Mouse (Mus musculus): ENCODE data around the gene Lactbl1.
A peak's percentile ranks its signal among the peaks of the same experiment; 100 is the strongest.

Lactbl1 gene

DNA sequence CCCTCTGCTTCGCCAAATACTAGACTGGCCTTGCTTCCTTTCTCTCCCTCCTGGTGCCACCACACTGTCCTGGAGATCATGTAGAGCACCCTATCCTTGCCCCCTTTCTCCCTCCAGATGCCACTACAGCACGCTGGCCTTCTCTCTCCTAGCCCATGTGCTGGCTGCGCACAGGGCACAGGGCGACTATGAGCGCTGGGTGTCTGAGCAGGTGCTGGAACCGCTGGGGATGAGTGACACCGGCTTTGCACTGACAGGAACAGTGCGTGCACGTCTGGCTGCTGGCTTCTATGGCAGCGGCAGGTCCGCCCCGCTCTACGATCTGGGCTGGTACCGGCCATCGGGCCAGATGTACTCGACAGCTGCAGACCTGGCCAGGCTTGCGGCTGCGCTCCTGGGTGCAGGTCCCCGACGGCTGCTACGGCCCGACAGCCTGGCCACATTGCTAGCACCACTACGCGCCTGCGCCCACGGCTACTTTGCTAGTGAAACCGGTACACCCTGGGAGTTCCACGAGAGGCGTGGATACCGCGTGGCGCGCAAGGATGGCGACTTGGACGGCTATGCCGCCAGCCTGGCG is 14.7 kb downstream of the Lactbl1 start:
- no peak for DNase-seq (ENCODE audit: low spot score)

DNA sequence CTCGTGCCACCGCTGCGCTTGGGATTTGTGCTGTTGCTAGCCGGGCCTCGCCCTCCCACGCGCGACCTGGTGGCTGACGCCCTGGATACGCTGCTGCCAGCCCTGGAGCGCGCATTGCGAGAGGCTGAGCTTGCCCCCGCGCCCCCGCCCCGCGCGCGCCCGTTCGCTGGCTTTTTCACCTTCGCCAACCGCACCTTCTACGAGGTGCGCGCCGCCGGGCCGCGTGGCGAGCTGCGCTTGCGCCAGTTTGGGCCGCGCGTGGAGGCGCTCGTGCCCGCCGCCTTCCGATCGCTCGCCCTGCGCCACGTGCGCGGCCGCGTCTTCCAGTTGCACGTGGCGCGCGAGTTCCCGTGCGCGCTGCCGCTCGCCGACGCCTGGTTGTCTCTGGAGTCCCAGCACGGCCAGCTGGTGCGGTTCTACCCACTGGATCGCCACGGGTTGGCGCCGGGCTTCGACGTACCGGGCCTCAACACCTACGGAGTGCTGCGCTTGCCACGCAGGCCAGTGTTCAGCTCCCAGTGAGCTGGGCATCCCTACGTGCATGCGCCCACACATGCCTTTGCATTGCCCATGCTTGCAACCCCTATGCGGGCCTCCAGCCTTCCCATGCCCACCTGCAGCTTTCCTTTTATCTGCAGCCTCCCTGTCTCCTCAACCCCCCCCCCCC is 15.3 kb downstream of the Lactbl1 start:
- DNase-seq (ENCODE audit: low spot score) = peak; percentile 64

DNA sequence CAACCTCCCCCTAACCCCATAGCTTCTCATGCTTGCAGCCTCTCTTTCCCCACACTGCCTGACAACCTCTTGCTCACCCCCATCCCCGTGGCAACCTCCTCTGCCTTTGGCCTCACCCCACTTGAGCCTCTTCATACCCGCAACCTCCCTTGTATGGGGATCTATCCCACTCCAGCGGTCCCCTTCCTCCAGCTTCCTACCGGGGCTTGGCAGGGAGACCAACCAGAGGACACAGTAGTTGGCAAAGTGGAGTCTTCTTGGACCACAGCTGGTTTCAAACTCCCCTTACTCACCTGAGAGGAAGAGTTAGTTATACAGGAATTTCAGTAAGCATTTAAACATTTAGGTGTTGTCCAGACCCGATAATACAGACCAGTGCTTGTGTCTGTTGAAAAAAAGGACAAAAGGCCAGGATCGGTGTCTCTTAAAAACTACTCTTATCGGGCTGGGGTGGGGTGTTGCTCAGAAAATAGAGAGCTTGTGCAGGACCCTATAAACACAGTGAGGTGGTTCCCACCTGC is 15.9 kb downstream of the Lactbl1 start:
- DNase-seq (ENCODE audit: low spot score) = no peak

DNA sequence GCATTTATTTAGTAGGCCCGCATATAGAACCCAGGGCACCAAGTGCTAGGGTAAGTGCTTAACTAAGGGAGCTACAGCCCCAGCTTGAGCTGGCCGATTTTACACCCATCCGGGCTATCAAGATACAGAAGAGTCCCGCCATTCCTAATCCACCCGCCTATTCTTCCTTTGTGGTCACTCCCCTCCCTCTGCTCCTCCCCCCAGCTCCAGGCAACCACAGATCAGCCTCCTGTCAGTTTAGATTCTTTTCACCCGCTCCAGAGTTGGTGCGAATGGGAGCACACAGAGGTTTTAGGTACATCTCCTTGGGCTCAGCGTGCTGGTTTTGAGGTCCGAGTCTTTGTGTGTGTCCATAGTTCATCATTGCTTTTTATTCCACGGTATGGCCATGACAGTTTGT is 16.5 kb downstream of the Lactbl1 start:
- DNase-seq (ENCODE audit: low spot score) = peak; percentile 77

DNA sequence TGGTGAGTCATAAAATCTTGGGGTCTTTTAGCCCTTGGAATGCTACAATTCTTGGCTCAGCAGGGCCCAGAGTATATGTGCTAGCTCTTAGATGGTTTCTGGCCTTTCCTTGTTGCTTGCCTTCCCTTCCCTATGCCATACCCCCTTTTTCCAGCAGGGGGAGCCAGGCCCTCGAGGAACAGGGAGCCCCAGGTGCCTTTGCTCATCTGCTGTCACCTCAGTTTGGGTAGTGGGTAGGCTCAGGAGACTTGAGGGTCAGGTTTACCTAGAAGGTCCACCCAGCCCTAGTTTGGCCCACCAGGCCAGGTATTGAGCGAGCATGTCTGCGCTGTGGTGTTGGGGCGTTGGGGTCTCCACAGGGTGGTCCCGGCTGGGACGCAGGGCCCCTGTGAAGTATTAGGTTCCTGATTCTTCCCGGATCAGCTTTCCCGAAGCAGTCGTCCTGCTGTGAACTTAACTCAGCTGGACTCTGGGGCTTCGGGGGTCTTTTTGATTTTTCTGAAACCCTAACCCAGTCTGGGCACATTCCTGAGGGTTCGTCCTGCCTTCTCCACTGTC is 26.6 kb downstream of the Lactbl1 start:
- peak; percentile 84 for DNase-seq (ENCODE audit: low spot score)

GRCm38 (mm10) chr4:136649480-136650196 is 27.2 kb downstream of the Lactbl1 start:
- DNase-seq (ENCODE audit: low spot score) = no peak

GRCm38 (mm10) chr4:136650261-136650660 is 27.8 kb downstream of the Lactbl1 start:
- no peak for DNase-seq (ENCODE audit: low spot score)

- peak; percentile 74 for DNase-seq (ENCODE audit: low spot score)
Measured at GRCm38 (mm10) chr4:136651357-136651811, 29.0 kb downstream of the Lactbl1 start.

GRCm38 (mm10) chr4:136651882-136652527 is 29.6 kb downstream of the Lactbl1 start:
- no peak for DNase-seq (ENCODE audit: low spot score)

DNA sequence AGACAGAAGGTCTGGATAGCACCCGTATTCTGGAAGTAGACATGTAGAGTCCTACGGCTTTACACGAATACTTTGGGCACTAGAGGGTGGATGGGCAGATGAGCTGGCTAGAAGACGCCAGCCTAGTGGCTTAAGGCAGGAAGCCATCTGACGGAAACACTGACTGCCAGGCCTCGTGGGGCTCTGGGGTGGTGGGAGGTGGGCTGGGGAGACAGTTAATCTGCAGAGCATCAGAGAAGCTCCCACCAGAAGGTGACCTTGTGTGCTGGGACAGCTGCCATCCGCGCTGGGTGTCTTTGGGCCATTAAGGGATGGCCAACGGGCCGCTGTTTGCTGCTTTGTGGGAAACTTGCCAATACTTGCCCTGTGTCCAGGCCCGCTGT is 30.1 kb downstream of the Lactbl1 start:
- no peak for DNase-seq (ENCODE audit: low spot score)

GRCm38 (mm10) chr4:136653019-136653418 is 30.6 kb downstream of the Lactbl1 start:
- no peak for DNase-seq (ENCODE audit: low spot score)

- no peak for DNase-seq (ENCODE audit: low spot score)
Measured at GRCm38 (mm10) chr4:136653692-136654234, 31.3 kb downstream of the Lactbl1 start.

DNA sequence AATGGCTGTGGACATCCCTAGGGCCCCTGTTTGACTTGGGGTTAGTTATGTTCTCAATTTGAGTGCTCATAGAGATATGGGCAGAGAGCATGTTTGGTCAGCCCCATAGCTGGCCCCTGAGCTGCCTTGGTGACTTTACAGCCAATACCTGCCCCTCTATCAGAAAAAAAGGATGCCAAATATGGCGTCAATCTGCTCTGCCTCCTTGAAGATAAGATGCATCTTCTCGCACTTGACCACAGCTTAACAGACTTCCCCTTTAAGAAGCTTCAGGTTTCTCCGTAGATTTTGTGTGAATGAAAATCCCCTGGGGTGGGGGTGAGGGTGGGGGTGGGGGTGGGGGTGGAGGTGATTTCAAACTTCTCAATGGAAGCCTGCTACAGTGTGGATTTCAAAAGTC is 35.5 kb downstream of the Lactbl1 start:
- DNase-seq (ENCODE audit: low spot score) = no peak

GRCm38 (mm10) chr4:136665068-136665467 is 42.6 kb downstream of the Lactbl1 start:
- DNase-seq (ENCODE audit: low spot score) = no peak

DNA sequence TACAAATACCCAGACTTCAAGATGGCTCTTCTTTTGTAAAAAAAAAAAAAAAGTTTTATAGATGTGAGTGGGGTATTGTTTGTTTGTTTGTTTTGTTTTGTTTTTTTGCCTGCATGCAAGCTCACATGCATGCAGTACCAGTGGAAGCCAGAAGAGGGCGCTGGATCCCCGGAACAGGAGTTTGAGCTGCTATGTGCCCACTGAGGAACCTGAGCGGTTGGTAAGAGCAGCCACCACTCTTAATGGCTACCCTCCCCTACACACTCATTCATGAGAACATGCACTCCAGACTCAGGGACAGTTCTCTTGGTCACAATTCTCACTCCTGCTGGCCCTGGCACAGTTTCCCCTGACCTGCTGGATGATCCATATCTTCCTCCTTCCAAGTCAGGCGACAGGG is 43.6 kb downstream of the Lactbl1 start:
- no peak for DNase-seq (ENCODE audit: low spot score)

DNA sequence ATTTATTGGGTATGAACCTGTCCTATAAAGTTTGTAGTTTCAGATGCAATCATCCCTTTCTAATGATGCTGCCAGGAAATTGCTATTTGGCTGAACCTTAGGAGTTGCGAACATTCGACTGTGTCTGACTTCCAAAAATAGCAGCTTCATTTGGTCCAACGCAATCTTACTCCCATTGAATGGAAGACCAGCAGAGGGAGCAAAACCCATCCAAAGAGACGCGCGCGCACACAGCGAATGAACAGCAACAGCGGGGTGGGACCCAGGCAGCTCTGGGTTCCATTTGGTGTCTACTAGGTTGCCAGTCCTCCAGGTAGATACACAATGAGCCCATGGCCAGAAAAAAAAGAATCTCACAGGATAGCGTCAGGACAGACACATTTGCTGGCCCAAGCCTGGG is 45.3 kb downstream of the Lactbl1 start:
- no peak for DNase-seq (ENCODE audit: low spot score)

GRCm38 (mm10) chr4:136672335-136673090 is 50.1 kb downstream of the Lactbl1 start:
- DNase-seq (ENCODE audit: low spot score) = no peak

- no peak for DNase-seq (ENCODE audit: low spot score)
Measured at GRCm38 (mm10) chr4:136675439-136675838, 53.0 kb downstream of the Lactbl1 start.

GRCm38 (mm10) chr4:136678480-136678879 is 56.1 kb downstream of the Lactbl1 start:
- DNase-seq (ENCODE audit: low spot score) = peak; percentile 93

GRCm38 (mm10) chr4:136679221-136679620 is 56.8 kb downstream of the Lactbl1 start:
- DNase-seq (ENCODE audit: low spot score) = no peak

DNA sequence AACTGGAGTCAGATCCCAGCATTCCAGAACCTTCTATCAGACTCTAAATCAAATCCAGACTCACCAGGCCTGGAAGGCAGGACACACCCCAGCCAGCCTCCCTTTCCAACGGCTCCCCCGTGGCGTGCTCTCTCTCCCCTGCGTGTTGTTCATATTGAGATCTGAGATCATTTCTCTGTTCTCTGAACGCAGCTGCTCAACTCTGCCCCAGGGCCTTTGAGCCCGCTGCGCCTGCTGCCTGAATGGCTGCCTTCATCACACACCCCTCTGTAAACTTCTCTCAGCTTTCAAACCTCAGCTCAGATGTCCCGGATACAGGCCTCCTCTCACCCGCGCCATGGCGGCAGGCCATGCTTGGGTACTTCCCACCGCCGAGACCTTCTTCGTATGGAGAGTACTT is 58.2 kb downstream of the Lactbl1 start:
- no peak for DNase-seq (ENCODE audit: low spot score)
